Mouse (Mus musculus): ENCODE results near the gene Slc25a48. TPM values are rescaled to one million over a fixed set of nuclear protein-coding genes. Genes with fewer than 3 reads are reported as not detected.

Gene Slc25a48
- polyA plus RNA-seq, 1 experiment from 2014 or later, result 0.45 TPM

DNA sequence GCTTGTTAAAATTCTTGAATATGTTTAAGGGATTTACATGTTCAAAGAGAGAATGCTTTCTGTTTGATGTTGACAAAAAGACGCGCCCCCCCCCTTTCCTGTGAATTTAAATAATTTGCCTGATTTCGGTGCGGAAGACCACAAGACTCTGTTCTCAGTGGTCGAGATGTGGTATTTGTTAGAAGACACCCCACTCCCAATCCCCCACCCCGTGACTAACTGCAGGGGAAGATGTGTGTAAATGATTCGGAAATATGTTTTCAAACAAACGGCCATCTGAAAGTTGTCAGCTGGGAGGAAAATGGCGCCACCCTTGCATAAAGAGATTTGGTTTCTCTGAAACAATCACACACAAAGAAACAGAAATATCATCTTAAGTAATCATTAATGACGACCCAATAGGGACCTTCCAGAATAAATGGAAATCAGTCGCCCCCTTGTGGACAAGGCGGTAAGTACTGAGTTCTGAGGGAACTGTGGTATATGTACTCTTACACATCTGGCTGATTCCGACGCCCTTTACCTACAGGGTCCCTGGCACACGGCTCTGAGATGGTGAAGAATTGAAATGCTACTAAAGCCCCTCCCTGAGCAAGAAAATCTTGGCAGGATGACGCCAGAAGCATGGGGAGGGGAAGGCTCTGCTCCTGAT lies 16.0 kb upstream of the Slc25a48 start:
- no peak; the same call in 1 of the 2 replicates for ATAC-seq (ENCODE audit: low FRiP score, low TSS enrichment)
- Histone ChIP-seq H3K36me3 (ENCODE audit: insufficient read depth, low read length) (no peaks in the 10 kb centered on the region), H3K4me1 (ENCODE audit: insufficient read depth, low read length) (no peaks in the 10 kb centered on the region), H3K27me3 (ENCODE audit: insufficient read depth, low read length) (peaks cover 7% of the 10 kb centered on the region), H3K4me3 (ENCODE audit: low read length) (no peak overlapping the region), H3K4me2 (replicated peaks; ENCODE audit: low read depth, low read length) (peak overlapping the region; percentile 11; the same call in 1 of the 2 replicates), H3K27ac (ENCODE audit: low read length) (no peak overlapping the region), H3K9ac (replicated peaks; ENCODE audit: low read length) (no peak overlapping the region), H3K9me3 (ENCODE audit: low read length) (no peaks in the 10 kb centered on the region)
- WGBS, result 25% methylated on average over 16 of the region's 16 CpGs

DNA sequence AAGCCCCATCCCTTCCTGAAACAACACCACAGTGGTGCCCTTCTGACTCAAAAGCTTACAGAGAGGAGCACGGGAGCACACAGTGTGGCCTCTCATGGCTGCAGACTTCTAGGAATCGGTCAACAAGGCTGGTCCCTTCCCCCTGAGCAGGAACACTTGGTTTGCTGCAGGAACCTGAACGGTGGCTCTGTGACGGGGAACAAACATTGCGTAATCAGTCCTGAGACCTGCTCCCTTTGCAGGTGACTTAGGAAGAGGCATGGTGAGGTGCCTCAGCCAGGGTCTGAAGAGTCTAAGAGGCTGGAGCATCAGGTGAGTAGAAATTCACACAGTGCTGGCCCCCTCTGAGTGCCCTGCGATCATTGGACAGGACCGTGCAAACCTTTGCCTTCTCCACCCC lies 12.2 kb upstream of the Slc25a48 start:
- H3K4me2 ChIP-seq (replicated peaks; ENCODE audit: low read depth, low read length), result no peak overlapping the region
- no peak for ATAC-seq (ENCODE audit: low FRiP score, low TSS enrichment)
- H3K9me3 ChIP-seq (ENCODE audit: low read length), result no peaks in the 10 kb centered on the region
- no peak overlapping the region for H3K4me3 ChIP-seq (ENCODE audit: low read length)
- no peak overlapping the region for H3K27ac ChIP-seq (ENCODE audit: low read length)
- WGBS, result 83% methylated on average over 7 of the region's 7 CpGs
- no peak overlapping the region for H3K9ac ChIP-seq (replicated peaks; ENCODE audit: low read length)
- H3K27me3 ChIP-seq (ENCODE audit: insufficient read depth, low read length), result peaks cover 11% of the 10 kb centered on the region
- no peaks in the 10 kb centered on the region for H3K4me1 ChIP-seq (ENCODE audit: insufficient read depth, low read length)
- no peaks in the 10 kb centered on the region for H3K36me3 ChIP-seq (ENCODE audit: insufficient read depth, low read length)

DNA sequence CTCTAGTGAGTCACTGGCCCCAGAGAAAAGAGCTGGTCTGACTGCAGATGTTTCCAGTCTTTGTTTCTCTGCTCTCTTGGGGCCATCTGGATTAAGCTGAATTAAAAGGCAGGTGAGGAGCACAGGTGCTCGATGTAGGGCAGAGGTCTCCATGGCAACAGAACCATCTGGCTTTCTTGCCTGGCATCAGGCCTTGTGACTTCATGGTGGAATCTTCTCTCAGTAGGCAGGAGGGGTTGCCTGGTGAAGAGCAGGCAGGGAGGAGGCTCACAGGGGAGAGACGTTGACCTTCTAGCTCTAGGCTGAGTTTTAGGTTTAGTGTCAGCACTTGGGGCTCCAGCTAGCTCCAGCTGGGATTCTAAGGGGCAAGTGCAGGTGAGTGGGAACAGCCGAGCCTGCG lies 11.8 kb upstream of the Slc25a48 start, which contains the start of gene Gm3045:
Gm3045 (plus strand) TSS at position 230 of the 400 bp plus-strand sequence.
- Histone ChIP-seq H3K27ac (ENCODE audit: low read length) (no peak within 1 kb of the TSS), H3K9me3 (ENCODE audit: low read length) (no peaks in the 10 kb centered on the region), H3K4me3 (ENCODE audit: low read length) (no peak within 1 kb of the TSS), H3K36me3 (ENCODE audit: insufficient read depth, low read length) (no peaks in the 10 kb centered on the region), H3K4me2 (replicated peaks; ENCODE audit: low read depth, low read length) (no peak within 1 kb of the TSS), H3K9ac (replicated peaks; ENCODE audit: low read length) (no peak within 1 kb of the TSS), H3K27me3 (ENCODE audit: insufficient read depth, low read length) (peaks cover 11% of the 10 kb centered on the region), H3K4me1 (ENCODE audit: insufficient read depth, low read length) (no peaks in the 10 kb centered on the region)
- WGBS, result 75% methylated on average over 4 of the region's 4 CpGs
- no peak for ATAC-seq (ENCODE audit: low FRiP score, low TSS enrichment)

DNA sequence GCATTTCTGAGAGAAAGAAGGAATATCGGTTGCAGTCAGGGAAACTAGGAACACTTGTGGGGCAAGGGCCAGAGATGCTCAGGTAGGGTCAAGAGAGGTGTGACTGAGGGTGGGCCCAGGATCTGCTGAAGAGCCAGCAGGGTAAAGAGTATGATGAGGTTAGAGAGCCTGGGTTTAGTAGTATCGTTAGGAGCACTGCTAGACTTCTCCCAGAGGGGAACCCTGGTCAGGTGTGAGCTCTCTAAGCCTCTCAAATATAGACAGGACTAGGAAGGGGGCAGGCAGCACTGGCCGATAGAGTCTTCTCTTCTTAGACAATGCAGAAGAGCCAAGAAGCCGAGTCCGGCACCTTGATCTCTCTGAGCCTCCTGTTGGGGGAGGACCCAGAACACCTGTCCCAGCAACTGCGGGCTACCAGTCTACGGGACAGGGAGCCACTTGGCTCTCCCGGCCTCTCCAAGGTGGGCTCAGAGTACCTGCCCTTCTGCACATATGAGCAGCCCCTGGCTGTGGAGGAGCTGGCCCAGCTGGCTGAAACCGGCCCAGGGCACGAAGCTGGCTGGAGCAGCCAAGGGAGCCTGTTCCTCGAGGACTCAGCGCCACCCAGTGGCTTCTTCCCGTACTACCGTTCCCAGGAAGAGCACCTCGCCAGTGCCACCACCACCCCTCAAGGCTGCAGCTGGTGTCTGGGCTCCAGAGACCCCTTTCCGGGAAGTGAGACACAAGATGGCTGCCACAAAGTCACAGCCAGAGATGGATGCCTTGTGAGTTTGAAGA lies 9.2 kb upstream of the Slc25a48 start:
- Histone ChIP-seq H3K9me3 (ENCODE audit: low read length) (no peaks in the 10 kb centered on the region), H3K9ac (replicated peaks; ENCODE audit: low read length) (peak overlapping the region; percentile 23; the same call in 1 of the 2 replicates), H3K4me2 (replicated peaks; ENCODE audit: low read depth, low read length) (no peak overlapping the region), H3K4me1 (ENCODE audit: insufficient read depth, low read length) (peaks cover 3% of the 10 kb centered on the region; the same call in 1 of the 2 replicates), H3K27ac (ENCODE audit: low read length) (no peak overlapping the region), H3K4me3 (ENCODE audit: low read length) (no peak overlapping the region), H3K27me3 (ENCODE audit: insufficient read depth, low read length) (peaks cover 11% of the 10 kb centered on the region), H3K36me3 (ENCODE audit: insufficient read depth, low read length) (no peaks in the 10 kb centered on the region)
- peak; percentile 87 for ATAC-seq (ENCODE audit: low FRiP score, low TSS enrichment)
- 27% methylated on average over 16 of the region's 16 CpGs for WGBS

DNA sequence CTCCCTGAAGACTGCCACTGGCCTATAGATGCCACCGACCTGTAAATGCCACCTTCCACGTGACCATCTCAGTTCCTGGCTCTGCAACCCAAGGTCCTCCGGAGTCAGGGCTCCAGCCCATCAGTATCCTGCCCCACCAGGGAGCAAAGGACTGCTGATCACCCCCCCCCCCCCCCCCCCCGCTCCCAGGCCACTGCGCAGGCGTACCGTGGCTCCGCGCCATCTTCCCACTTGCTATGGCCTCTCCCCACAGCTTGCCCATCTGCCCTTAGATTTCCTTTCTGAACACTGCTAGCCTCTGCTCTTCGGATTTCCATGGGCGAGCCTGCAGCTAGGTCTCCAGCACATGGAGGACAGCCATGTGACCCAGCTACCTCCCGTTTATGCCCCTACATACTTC lies 5.7 kb upstream of the Slc25a48 start:
- 83% methylated on average over 11 of the region's 12 CpGs for WGBS
- no peaks in the 10 kb centered on the region for H3K36me3 ChIP-seq (ENCODE audit: insufficient read depth, low read length)
- peaks cover 26% of the 10 kb centered on the region for H3K27me3 ChIP-seq (ENCODE audit: insufficient read depth, low read length)
- no peak for ATAC-seq (ENCODE audit: low FRiP score, low TSS enrichment)
- H3K27ac ChIP-seq (ENCODE audit: low read length), result no peak overlapping the region
- no peak overlapping the region for H3K9ac ChIP-seq (replicated peaks; ENCODE audit: low read length)
- no peak overlapping the region for H3K4me3 ChIP-seq (ENCODE audit: low read length)
- H3K4me1 ChIP-seq (ENCODE audit: insufficient read depth, low read length), result peaks cover 11% of the 10 kb centered on the region
- no peak overlapping the region for H3K4me2 ChIP-seq (replicated peaks; ENCODE audit: low read depth, low read length)
- H3K9me3 ChIP-seq (ENCODE audit: low read length), result no peaks in the 10 kb centered on the region

DNA sequence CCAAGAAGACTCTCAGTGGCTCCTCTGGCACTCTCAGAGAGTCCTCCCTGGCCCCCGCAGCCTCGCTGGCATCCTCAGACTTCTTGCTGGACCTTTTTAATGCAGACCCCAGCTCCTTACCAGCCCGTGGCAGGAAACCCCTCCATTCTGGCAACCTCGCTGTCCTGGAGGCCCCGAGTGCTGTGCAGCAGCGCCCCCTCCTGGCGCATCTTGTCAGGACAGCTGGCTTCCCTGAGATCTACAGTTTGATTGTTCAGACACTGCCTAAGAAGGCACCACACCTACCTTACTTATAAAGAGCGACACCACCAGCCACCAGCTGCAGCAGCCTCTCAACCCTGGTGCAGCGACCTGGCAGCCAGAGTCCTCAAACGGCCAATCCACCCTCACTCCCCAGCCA lies 4.7 kb upstream of the Slc25a48 start:
- H3K4me2 ChIP-seq (replicated peaks; ENCODE audit: low read depth, low read length), result no peak overlapping the region; the same call in 1 of the 2 replicates
- H3K4me3 ChIP-seq (ENCODE audit: low read length), result no peak overlapping the region
- peaks cover 20% of the 10 kb centered on the region for H3K4me1 ChIP-seq (ENCODE audit: insufficient read depth, low read length)
- ATAC-seq (ENCODE audit: low FRiP score, low TSS enrichment), result no peak
- no peaks in the 10 kb centered on the region for H3K36me3 ChIP-seq (ENCODE audit: insufficient read depth, low read length)
- H3K9me3 ChIP-seq (ENCODE audit: low read length), result no peaks in the 10 kb centered on the region
- no peak overlapping the region for H3K27ac ChIP-seq (ENCODE audit: low read length)
- H3K27me3 ChIP-seq (ENCODE audit: insufficient read depth, low read length), result peaks cover 34% of the 10 kb centered on the region
- peak overlapping the region; percentile 39 for H3K9ac ChIP-seq (replicated peaks; ENCODE audit: low read length)
- 16% methylated on average over 10 of the region's 10 CpGs for WGBS

DNA sequence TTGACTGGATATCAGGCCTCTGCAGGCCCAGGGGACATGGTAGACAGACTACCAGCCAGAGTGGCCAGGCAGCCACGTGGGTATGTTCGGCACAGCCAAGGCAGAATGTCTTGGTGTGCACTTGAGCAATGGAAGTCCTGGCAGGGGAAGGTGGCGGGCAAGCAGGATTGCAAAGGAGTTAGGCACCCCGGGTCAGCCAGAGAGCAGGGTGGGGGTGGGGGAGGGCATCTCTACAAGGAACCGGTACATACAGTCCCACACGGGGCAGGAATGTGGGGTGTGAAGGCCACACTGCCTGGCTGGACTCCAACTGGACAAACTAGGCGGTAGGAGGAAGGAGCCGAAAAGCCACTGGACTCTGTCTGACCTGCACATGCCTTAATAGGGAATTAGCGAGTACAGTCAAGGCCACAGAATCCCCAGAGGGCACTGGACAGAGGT lies 3.8 kb upstream of the Slc25a48 start:
- WGBS, result 61% methylated on average over 9 of the region's 9 CpGs
- Histone ChIP-seq H3K4me1 (ENCODE audit: insufficient read depth, low read length) (peaks cover 24% of the 10 kb centered on the region), H3K4me3 (ENCODE audit: low read length) (no peak overlapping the region), H3K9me3 (ENCODE audit: low read length) (no peaks in the 10 kb centered on the region), H3K27ac (ENCODE audit: low read length) (no peak overlapping the region), H3K9ac (replicated peaks; ENCODE audit: low read length) (no peak overlapping the region), H3K27me3 (ENCODE audit: insufficient read depth, low read length) (peaks cover 42% of the 10 kb centered on the region), H3K4me2 (replicated peaks; ENCODE audit: low read depth, low read length) (no peak overlapping the region), H3K36me3 (ENCODE audit: insufficient read depth, low read length) (no peaks in the 10 kb centered on the region)
- ATAC-seq (ENCODE audit: low FRiP score, low TSS enrichment), result peak; percentile 62

DNA sequence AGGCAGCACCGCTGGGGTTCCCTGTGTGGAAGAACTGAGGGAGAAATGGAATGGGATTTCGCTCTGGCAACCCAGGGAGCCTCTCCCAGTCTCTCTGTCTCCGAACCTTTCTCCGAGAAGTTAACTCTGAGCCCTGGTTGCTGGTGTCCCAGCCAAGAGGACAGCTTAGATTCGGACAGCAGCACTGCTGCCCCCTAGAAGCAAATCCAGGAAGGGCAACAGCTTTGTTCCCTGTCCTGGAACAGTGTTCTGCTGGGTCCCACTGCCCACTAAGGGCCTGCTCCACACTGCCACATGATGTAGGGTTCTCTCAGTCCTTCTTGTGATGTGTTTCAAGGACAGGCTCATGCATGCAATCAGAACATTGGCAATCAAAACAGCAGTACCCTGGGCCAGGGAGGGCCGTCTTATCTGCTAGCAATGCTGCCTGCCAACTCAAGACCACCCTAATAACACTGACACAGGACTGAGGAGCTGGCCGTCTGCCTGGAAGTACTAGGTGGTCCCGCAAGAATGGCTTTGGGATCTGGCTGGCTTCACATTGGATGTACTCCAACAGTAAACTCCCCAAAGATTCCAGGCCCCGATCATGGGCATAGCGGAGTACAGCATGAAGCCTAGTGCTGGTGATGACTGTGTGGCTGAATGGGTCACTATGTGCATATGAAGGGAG lies 2.4 kb upstream of the Slc25a48 start:
- no peaks in the 10 kb centered on the region for H3K36me3 ChIP-seq (ENCODE audit: insufficient read depth, low read length)
- H3K4me2 ChIP-seq (replicated peaks; ENCODE audit: low read depth, low read length), result no peak overlapping the region
- no peak overlapping the region for H3K4me3 ChIP-seq (ENCODE audit: low read length)
- no peak for ATAC-seq (ENCODE audit: low FRiP score, low TSS enrichment)
- WGBS, result 75% methylated on average over 10 of the region's 10 CpGs
- peaks cover 24% of the 10 kb centered on the region for H3K4me1 ChIP-seq (ENCODE audit: insufficient read depth, low read length)
- no peaks in the 10 kb centered on the region for H3K9me3 ChIP-seq (ENCODE audit: low read length)
- no peak overlapping the region for H3K27ac ChIP-seq (ENCODE audit: low read length)
- H3K27me3 ChIP-seq (ENCODE audit: insufficient read depth, low read length), result peaks cover 56% of the 10 kb centered on the region
- H3K9ac ChIP-seq (replicated peaks; ENCODE audit: low read length), result no peak overlapping the region

DNA sequence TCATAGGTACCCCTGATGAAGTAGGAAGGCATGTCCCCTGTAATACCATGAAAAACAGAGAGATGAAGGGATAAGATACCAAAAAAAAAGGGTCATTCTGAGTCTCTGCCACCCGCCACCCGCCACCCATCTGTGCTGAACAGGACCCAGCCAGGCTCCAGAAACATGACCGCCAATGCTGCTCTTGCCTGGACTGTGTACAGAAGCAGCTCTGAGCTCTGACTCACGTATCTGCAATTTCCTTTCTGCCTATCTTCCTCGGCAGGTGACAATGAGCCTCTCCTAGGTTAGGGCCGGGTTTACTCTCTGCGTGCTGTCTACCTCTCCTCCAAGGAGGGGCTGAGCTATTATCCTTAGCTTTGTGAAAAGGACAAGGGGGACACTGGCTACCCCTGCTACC lies 5.3 kb downstream of the Slc25a48 start:
- WGBS, result 67% methylated on average over 7 of the region's 7 CpGs
- Histone ChIP-seq H3K36me3 (ENCODE audit: insufficient read depth, low read length) (no peaks in the 10 kb centered on the region), H3K4me2 (replicated peaks; ENCODE audit: low read depth, low read length) (no peak overlapping the region)

More for the DNA sequence above, 5.3 kb downstream of the Slc25a48 start:
- no peak overlapping the region for H3K4me3 ChIP-seq (ENCODE audit: low read length)
- H3K9ac ChIP-seq (replicated peaks; ENCODE audit: low read length), result no peak overlapping the region
- H3K27ac ChIP-seq (ENCODE audit: low read length), result no peak overlapping the region
- H3K9me3 ChIP-seq (ENCODE audit: low read length), result no peaks in the 10 kb centered on the region
- H3K27me3 ChIP-seq (ENCODE audit: insufficient read depth, low read length), result peaks cover 25% of the 10 kb centered on the region
- peaks cover 5% of the 10 kb centered on the region for H3K4me1 ChIP-seq (ENCODE audit: insufficient read depth, low read length)
- no peak for ATAC-seq (ENCODE audit: low FRiP score, low TSS enrichment)
